In the genomic region with DNA sequence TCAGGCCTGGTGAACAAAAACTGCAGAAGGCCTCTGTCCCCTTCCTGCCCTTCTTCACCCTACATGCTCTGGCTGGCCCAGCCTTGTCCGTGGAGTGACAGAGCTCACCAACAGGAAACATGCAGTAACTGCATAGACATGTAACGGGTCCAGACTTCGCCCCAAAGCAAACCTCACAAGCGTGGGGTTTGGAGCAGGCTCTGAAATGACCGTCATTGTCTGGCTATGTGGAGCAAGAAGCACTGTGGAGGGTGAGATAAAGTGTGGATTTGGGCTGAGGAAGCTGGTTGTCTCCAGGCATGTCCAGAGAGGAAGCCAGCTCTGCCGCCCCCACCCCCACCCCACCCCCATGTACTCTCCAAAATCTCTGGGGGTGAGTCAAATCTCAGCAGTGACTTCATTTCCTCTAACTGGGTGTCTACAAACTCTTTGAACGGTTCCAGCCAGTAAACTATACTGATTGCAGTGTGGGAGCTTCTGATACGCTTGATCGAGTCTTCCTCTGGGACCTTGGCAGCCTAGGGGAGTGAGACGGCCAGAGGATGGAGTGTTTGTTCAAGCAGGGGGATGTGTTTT, we compare ENCODE assay signal across 9 mouse cellular contexts.
DNase-seq lines count a peak whose midpoint lies in the region; ATAC-seq lines count a peak whose summit lies in the region.
"Had no signal": no experiment of that assay in that cellular context is flagged by ENCODE, and none has a peak within 500 bp of the region (broad histone marks: within the 10 kb centered on the region; RNA-seq: fewer than 3 reads in every experiment).

No protein-coding gene starts in this region.

- H3K27ac ChIP-seq in kidney, embryonic 14.5 days (ENCODE audit: low read depth, low read length), result peak overlapping the region; percentile 87
- peak overlapping the region; percentile 33; the same call in 1 of the 2 replicates for H3K27ac ChIP-seq in stomach, embryonic 15.5 days
- H3K27ac ChIP-seq: forebrain, embryonic 10.5 days had no signal

- H3K4me1 ChIP-seq in kidney, embryonic 14.5 days (ENCODE audit: control insufficient read depth, insufficient read depth, low read length), result peaks cover 35% of the 10 kb centered on the region
- peaks cover 14% of the 10 kb centered on the region; the same call in 1 of the 2 replicates for H3K4me1 ChIP-seq in stomach, embryonic 15.5 days

- ATAC-seq in kidney, embryonic 14.5 days (ENCODE audit: low FRiP score, low TSS enrichment), result peak; percentile 92
- peak; percentile 17; the same call in 1 of the 2 replicates for ATAC-seq in stomach, embryonic 15.5 days (ENCODE audit: insufficient read depth, low FRiP score, low read depth)

- no peak overlapping the region for H3K9ac ChIP-seq in kidney, embryonic 14.5 days (ENCODE audit: low read depth, low read length)
- no peak overlapping the region for H3K9ac ChIP-seq in stomach, embryonic 15.5 days

- no peaks in the 10 kb centered on the region for H3K27me3 ChIP-seq in kidney, embryonic 14.5 days (ENCODE audit: control insufficient read depth, insufficient read depth, low read length)
- H3K27me3 ChIP-seq in stomach, embryonic 15.5 days (replicated peaks), result no peaks in the 10 kb centered on the region

- H3K4me2 ChIP-seq in kidney, embryonic 14.5 days (replicated peaks; ENCODE audit: low read depth, low read length), result no peak overlapping the region
- no peak overlapping the region for H3K4me2 ChIP-seq in stomach, embryonic 15.5 days

- no peaks in the 10 kb centered on the region for H3K36me3 ChIP-seq in kidney, embryonic 14.5 days (ENCODE audit: control insufficient read depth, insufficient read depth, low read length)
- H3K36me3 ChIP-seq in stomach, embryonic 15.5 days, result no peaks in the 10 kb centered on the region
- H3K36me3 ChIP-seq: forebrain, embryonic 10.5 days had no signal

- WGBS in kidney, embryonic 14.5 days, result 17% methylated on average over 10 of the region's 10 CpGs
- 59% methylated on average over 10 of the region's 10 CpGs for WGBS in stomach, embryonic 15.5 days

- intact Hi-C loops in left cerebral cortex, postnatal 4 days (cut with DNase I), result no loop called here

- DNase-seq in kidney, adult 11 months, result no peak
- peak; percentile 84 to 87 for DNase-seq in heart, adult 9 months (ENCODE audit: low spot score in 2 of 2)
- DNase-seq in kidney, postnatal 25 days, result peak; percentile 29 to 57
- DNase-seq in left cerebral cortex, postnatal 4 days, result no peak
- no peak for DNase-seq in retina, embryonic 14.5 days (ENCODE audit: low spot score)
- no peak for DNase-seq in layer of hippocampus, postnatal 25 days (ENCODE audit: extremely low spot score in 1 of 2, low spot score in 1 of 2)

- H3K9me3 ChIP-seq in kidney, embryonic 14.5 days (ENCODE audit: control insufficient read depth, low read length), result no peaks in the 10 kb centered on the region
- H3K9me3 ChIP-seq in stomach, embryonic 15.5 days, result no peaks in the 10 kb centered on the region
- H3K9me3 ChIP-seq: forebrain, embryonic 10.5 days had no signal

- H3K4me3 ChIP-seq in kidney, embryonic 14.5 days (ENCODE audit: low read length), result no peak overlapping the region
- H3K4me3 ChIP-seq in stomach, embryonic 15.5 days (replicated peaks), result no peak overlapping the region
- H3K4me3 ChIP-seq: forebrain, embryonic 10.5 days had no signal

Comparison
In these comparisons a context has a peak if more than half of its experiments do, and no peak if none do; other contexts are left out.
1. DNase-seq: peak in heart, adult 9 months (2 of 2) and kidney, postnatal 25 days (2 of 2); none in kidney, adult 11 months (single experiment), left cerebral cortex, postnatal 4 days (single experiment), retina, embryonic 14.5 days (single experiment) and layer of hippocampus, postnatal 25 days (0 of 2).